Mouse (Mus musculus) G1E (cell line): Measurements from ENCODE around the gene Hoxd13.

Experiments used
- CTCF ChIP-seq: IDR thresholded peaks from 2 replicates; pipeline ENCODE4 v1.5.1; 2012; ENCODE audit warnings: low read depth, low read length, inconsistent platforms, mixed read lengths
- GATA1 ChIP-seq: IDR thresholded peaks from 2 replicates; pipeline ENCODE4 v1.6.1; 2012; ENCODE audit warnings: borderline replicate concordance, low read length, inconsistent platforms, mixed read lengths
- GATA2 ChIP-seq: IDR thresholded peaks from 2 replicates; pipeline ENCODE4 v1.6.1; 2012; ENCODE audit warnings: low read depth, low read length, inconsistent platforms, borderline replicate concordance
- TAL1 ChIP-seq: conservative IDR thresholded peaks from 2 replicates; pipeline ENCODE4 v1.6.1; 2012; ENCODE audit warnings: low read depth, low read length, inconsistent platforms, mixed read lengths

GRCm38 (mm10) chr2:74658667-74659371, 9.3 kb upstream of the Hoxd13 start:
- TF ChIP-seq CTCF (no peak), TAL1 (no peak), GATA2 (no peak), GATA1 (no peak)
